In genomic region chr19:25927220-25927619, GRCm38 (mm10) we compare ENCODE assay signal across 23 mouse cellular contexts.
"Had no signal": no experiment of that assay in that cellular context is flagged by ENCODE, and none has a peak within 500 bp of the region (broad histone marks: within the 10 kb centered on the region; RNA-seq: fewer than 3 reads in every experiment).

No protein-coding gene starts in this region.

- H3K9me3 ChIP-seq: heart, embryonic 13.5 days; heart, embryonic 15.5 days; hindbrain, embryonic 13.5 days; hindbrain, embryonic 15.5 days; limb, embryonic 13.5 days; limb, embryonic 15.5 days; liver, embryonic 12.5 days had no signal

- H3K4me3 ChIP-seq: heart, adult 2 months; heart, embryonic 13.5 days; heart, embryonic 15.5 days; hindbrain, embryonic 13.5 days; hindbrain, embryonic 15.5 days; limb, embryonic 13.5 days; limb, embryonic 15.5 days; liver, embryonic 12.5 days had no signal

- H3K27ac ChIP-seq: heart, adult 2 months; heart, embryonic 13.5 days; heart, embryonic 15.5 days; hindbrain, embryonic 13.5 days; hindbrain, embryonic 15.5 days; hindbrain, postnatal 0 days; limb, embryonic 13.5 days; limb, embryonic 15.5 days; liver, embryonic 12.5 days; liver, embryonic 14.5 days had no signal

- H3K9ac ChIP-seq: heart, embryonic 13.5 days; heart, embryonic 15.5 days; hindbrain, embryonic 13.5 days; hindbrain, embryonic 15.5 days; limb, embryonic 13.5 days; limb, embryonic 15.5 days; liver, embryonic 12.5 days; liver, embryonic 14.5 days had no signal

- DNase-seq: gastrocnemius, postnatal 14 days; gastrocnemius, postnatal 36 days; heart, adult 11 months; heart, adult 2 months; heart, postnatal 14 days; heart, postnatal 36 days; kidney, adult 11 months; kidney, adult 9 months; kidney, postnatal 36 days; layer of hippocampus, adult 9-11 months; layer of hippocampus, postnatal 36 days; left cerebral cortex, postnatal 4 days had no signal

- ATAC-seq: hindbrain, postnatal 0 days; intestine, embryonic 16.5 days; liver, embryonic 12.5 days had no signal

- H3K27me3 ChIP-seq: heart, embryonic 13.5 days; heart, embryonic 15.5 days; hindbrain, embryonic 13.5 days; hindbrain, embryonic 15.5 days; limb, embryonic 13.5 days; limb, embryonic 15.5 days; liver, embryonic 12.5 days had no signal

- H3K4me1 ChIP-seq: heart, embryonic 15.5 days; hindbrain, embryonic 15.5 days; liver, embryonic 12.5 days had no signal

- H3K4me2 ChIP-seq: heart, embryonic 11.5 days; heart, embryonic 13.5 days; heart, embryonic 15.5 days; hindbrain, embryonic 13.5 days; hindbrain, embryonic 15.5 days; limb, embryonic 13.5 days; limb, embryonic 15.5 days; liver, embryonic 12.5 days had no signal

- H3K36me3 ChIP-seq: heart, embryonic 13.5 days; heart, embryonic 15.5 days; hindbrain, embryonic 13.5 days; hindbrain, embryonic 15.5 days; limb, embryonic 13.5 days; limb, embryonic 15.5 days; liver, embryonic 12.5 days had no signal
